Mouse (Mus musculus): ENCODE results near the gene Pik3cg. TPM values are rescaled to one million over a fixed set of nuclear protein-coding genes. Genes with fewer than 3 reads are reported as not detected.
"Not testable (repeated sequence)": the region's sequence is repeated elsewhere in the genome, so short reads cannot be mapped to it uniquely, and the experiment has no call there.

Gene Pik3cg
- 3.3 TPM in 2 replicates for polyA plus RNA-seq (2015; fragmentation: Nextera tagmentation; extraction: Ambion mirVana)

GRCm38 (mm10) chr12:32207948-32208891, at the start of gene Pik3cg:
TSS of gene Pik3cg (minus strand) at chr12:32208659.
- H3K9ac ChIP-seq = no peak within 1 kb of the TSS

DNA sequence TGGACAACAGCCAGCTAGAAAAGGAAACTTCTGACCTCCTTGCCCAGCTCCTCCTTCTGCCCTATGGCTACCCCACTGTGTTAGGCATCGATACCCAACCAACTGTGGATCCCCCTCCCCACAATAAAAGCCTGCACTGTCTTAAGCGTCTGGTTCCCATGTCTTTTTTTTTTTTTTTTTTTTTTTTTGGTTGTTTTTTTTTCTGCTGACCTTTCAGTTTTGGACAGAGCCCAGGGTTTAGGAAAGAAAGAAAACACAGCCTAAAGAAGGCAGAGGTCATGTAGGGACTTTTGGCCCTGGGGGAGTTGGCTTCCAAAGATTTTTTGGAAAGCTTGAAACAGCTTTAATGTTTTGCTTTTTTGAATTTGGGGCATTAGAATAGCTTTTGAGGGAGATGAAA, 40.0 kb upstream of the Pik3cg start:
- 56% methylated on average over 2 of the region's 2 CpGs for WGBS
- H3K9me3 ChIP-seq = no peaks in the 10 kb centered on the region
- no peak overlapping the region for H3K4me3 ChIP-seq
- H3K4me2 ChIP-seq = no peak overlapping the region
- no peaks in the 10 kb centered on the region for H3K36me3 ChIP-seq
- H3K27ac ChIP-seq = no peak overlapping the region
- H3K27me3 ChIP-seq = no peaks in the 10 kb centered on the region
- ATAC-seq (ENCODE audit: insufficient number of reproducible peaks, low FRiP score, low TSS enrichment, low read depth) = no peak
- H3K9ac ChIP-seq = no peak overlapping the region
- H3K4me1 ChIP-seq = no peaks in the 10 kb centered on the region

More at GRCm38 (mm10) chr12:32207948-32208891, at the start of gene Pik3cg:
- no peak for ATAC-seq (ENCODE audit: insufficient number of reproducible peaks, low FRiP score, low TSS enrichment, low read depth)
- H3K4me3 ChIP-seq = peak within 1 kb of the TSS; percentile 11
- no peaks in the 10 kb centered on the region for H3K36me3 ChIP-seq
- H3K9me3 ChIP-seq = no peaks in the 10 kb centered on the region
- peak within 1 kb of the TSS; percentile 47 for H3K27ac ChIP-seq
- no peak within 1 kb of the TSS for H3K4me2 ChIP-seq
- H3K27me3 ChIP-seq = no peaks in the 10 kb centered on the region
- no peaks in the 10 kb centered on the region for H3K4me1 ChIP-seq
- WGBS = 61% methylated on average over 22 of the region's 22 CpGs

GRCm38 (mm10) chr12:32245566-32246233, 37.2 kb upstream of the Pik3cg start:
- Histone ChIP-seq H3K9ac (no peak overlapping the region), H3K27ac (no peak overlapping the region), H3K36me3 (no peaks in the 10 kb centered on the region), H3K9me3 (no peaks in the 10 kb centered on the region), H3K27me3 (no peaks in the 10 kb centered on the region), H3K4me2 (no peak overlapping the region), H3K4me3 (no peak overlapping the region), H3K4me1 (no peaks in the 10 kb centered on the region)
- ATAC-seq (ENCODE audit: insufficient number of reproducible peaks, low FRiP score, low TSS enrichment, low read depth) = no peak
- WGBS = 65% methylated on average over 5 of the region's 5 CpGs

- H3K36me3 ChIP-seq = no peaks in the 10 kb centered on the region
- no peak overlapping the region for H3K4me2 ChIP-seq
- peaks cover 3% of the 10 kb centered on the region for H3K4me1 ChIP-seq
- peak; percentile 8; the same call in 1 of the 2 replicates for ATAC-seq (ENCODE audit: insufficient number of reproducible peaks, low FRiP score, low TSS enrichment, low read depth)
- no peaks in the 10 kb centered on the region for H3K9me3 ChIP-seq
- WGBS = 84% methylated on average over 1 of the region's 1 CpGs
- H3K4me3 ChIP-seq = no peak overlapping the region
- H3K27me3 ChIP-seq = no peaks in the 10 kb centered on the region
- no peak overlapping the region for H3K9ac ChIP-seq
- H3K27ac ChIP-seq = no peak overlapping the region
These were observed 35.1 kb upstream of the Pik3cg start for GRCm38 (mm10) chr12:32243586-32243985.

GRCm38 (mm10) chr12:32239134-32239533, 30.7 kb upstream of the Pik3cg start:
- WGBS = 76% methylated on average over 3 of the region's 3 CpGs
- not testable (repeated sequence) for H3K36me3 ChIP-seq; H3K4me2 ChIP-seq; ATAC-seq (ENCODE audit: insufficient number of reproducible peaks, low FRiP score, low TSS enrichment, low read depth); H3K27me3 ChIP-seq; H3K4me3 ChIP-seq; H3K9ac ChIP-seq; H3K9me3 ChIP-seq
- H3K27ac ChIP-seq = peak overlapping the region; percentile 75
- peaks cover 15% of the 10 kb centered on the region for H3K4me1 ChIP-seq

DNA sequence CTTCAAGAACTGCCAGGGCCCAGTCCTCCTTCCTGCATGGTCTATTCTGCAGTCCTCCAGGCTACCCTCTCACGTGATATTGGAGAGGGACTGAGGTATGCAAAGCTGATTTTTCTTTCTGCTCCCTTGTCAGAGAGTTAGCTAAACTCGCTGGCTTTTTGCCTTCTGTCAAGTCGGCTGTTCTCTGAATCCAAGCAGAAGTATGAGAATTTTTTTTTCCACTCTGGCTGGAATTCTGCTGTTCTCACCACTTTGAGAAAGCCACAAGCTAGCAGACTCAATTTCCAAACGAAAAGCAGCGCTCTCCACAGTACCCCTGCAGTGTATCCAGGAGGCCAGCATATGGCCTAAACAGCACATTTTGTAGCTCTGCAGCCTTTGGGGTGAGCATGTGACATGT, 30.0 kb upstream of the Pik3cg start:
- H3K36me3 ChIP-seq = no peaks in the 10 kb centered on the region
- 36% methylated on average over 5 of the region's 5 CpGs for WGBS
- H3K4me2 ChIP-seq = no peak overlapping the region
- no peaks in the 10 kb centered on the region for H3K9me3 ChIP-seq
- H3K27me3 ChIP-seq = no peaks in the 10 kb centered on the region
- H3K27ac ChIP-seq = peak overlapping the region; percentile 75
- H3K4me1 ChIP-seq = peaks cover 15% of the 10 kb centered on the region
- no peak overlapping the region for H3K9ac ChIP-seq
- ATAC-seq (ENCODE audit: insufficient number of reproducible peaks, low FRiP score, low TSS enrichment, low read depth) = no peak
- H3K4me3 ChIP-seq = no peak overlapping the region

GRCm38 (mm10) chr12:32237839-32238238, 29.4 kb upstream of the Pik3cg start:
- no peak overlapping the region for H3K4me3 ChIP-seq
- no peaks in the 10 kb centered on the region for H3K36me3 ChIP-seq
- no peak for ATAC-seq (ENCODE audit: insufficient number of reproducible peaks, low FRiP score, low TSS enrichment, low read depth)
- whole genome bisulfite sequencing = 49% methylated on average over 5 of the region's 5 CpGs
- no peak overlapping the region for H3K9ac ChIP-seq
- H3K27ac ChIP-seq = 0 out of 2 replicates have a peak overlapping the region, but pooled peaks have one; percentile 75
- H3K27me3 ChIP-seq = no peaks in the 10 kb centered on the region
- peaks cover 15% of the 10 kb centered on the region for H3K4me1 ChIP-seq
- H3K4me2 ChIP-seq = no peak overlapping the region
- H3K9me3 ChIP-seq = no peaks in the 10 kb centered on the region

DNA sequence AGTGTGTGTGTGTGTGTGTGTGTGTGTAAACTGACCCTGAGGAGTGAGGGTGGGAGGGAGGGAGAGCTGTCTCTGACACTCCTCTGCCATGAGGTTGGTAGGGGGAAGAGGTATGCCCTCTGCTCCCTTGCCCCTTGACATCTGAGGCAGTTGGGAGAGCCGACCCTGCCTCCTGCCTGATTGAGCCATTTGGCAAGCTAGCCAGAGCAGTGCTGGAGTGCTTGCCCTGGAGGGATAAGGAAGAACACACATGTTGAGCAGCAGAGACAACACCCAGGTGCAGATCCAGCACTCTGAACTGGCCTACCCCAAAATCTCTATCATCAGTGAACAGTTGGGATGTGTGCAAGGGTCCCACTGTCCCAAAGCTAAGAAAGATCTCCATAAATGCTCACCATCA, 28.7 kb upstream of the Pik3cg start:
- no peak for ATAC-seq (ENCODE audit: insufficient number of reproducible peaks, low FRiP score, low TSS enrichment, low read depth)
- Histone ChIP-seq H3K27me3 (no peaks in the 10 kb centered on the region), H3K4me2 (no peak overlapping the region), H3K27ac (no peak overlapping the region), H3K9me3 (no peaks in the 10 kb centered on the region), H3K4me1 (peaks cover 15% of the 10 kb centered on the region), H3K9ac (no peak overlapping the region), H3K4me3 (no peak overlapping the region), H3K36me3 (no peaks in the 10 kb centered on the region)
- WGBS = 15% methylated on average over 1 of the region's 1 CpGs

GRCm38 (mm10) chr12:32236450-32236849, 28.0 kb upstream of the Pik3cg start:
- ATAC-seq (ENCODE audit: insufficient number of reproducible peaks, low FRiP score, low TSS enrichment, low read depth) = no peak
- Histone ChIP-seq H3K4me3 (no peak overlapping the region), H3K27ac (no peak overlapping the region), H3K4me2 (no peak overlapping the region), H3K9me3 (no peaks in the 10 kb centered on the region), H3K9ac (no peak overlapping the region), H3K4me1 (peaks cover 15% of the 10 kb centered on the region), H3K27me3 (no peaks in the 10 kb centered on the region), H3K36me3 (no peaks in the 10 kb centered on the region)
- 83% methylated on average over 3 of the region's 3 CpGs for WGBS

DNA sequence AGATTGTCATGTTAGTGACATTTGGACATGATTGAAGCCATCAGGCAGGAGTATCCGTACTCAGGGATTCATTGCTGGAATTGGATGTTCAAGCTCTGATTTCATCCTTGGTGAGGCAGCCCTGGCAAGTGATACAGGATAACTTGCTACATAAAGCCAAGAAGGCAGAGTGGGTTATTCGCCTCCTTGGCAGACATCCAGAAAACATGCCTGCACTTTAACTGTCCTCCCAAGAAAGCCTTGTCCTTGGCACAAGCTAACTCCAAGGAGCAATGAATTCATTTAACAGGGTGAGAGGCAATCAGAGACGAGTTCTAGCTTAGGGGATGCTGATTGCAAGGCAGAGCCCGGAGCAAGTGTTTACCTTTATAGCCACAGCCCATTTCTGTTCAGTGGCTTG, 25.4 kb upstream of the Pik3cg start:
- no peak for ATAC-seq (ENCODE audit: insufficient number of reproducible peaks, low FRiP score, low TSS enrichment, low read depth)
- H3K27me3 ChIP-seq = no peaks in the 10 kb centered on the region
- 36% methylated on average over 4 of the region's 4 CpGs for WGBS
- peaks cover 14% of the 10 kb centered on the region for H3K4me1 ChIP-seq
- no peaks in the 10 kb centered on the region for H3K36me3 ChIP-seq
- H3K9me3 ChIP-seq = no peaks in the 10 kb centered on the region
- no peak overlapping the region for H3K4me2 ChIP-seq
- H3K27ac ChIP-seq = no peak overlapping the region
- no peak overlapping the region for H3K9ac ChIP-seq
- H3K4me3 ChIP-seq = no peak overlapping the region

DNA sequence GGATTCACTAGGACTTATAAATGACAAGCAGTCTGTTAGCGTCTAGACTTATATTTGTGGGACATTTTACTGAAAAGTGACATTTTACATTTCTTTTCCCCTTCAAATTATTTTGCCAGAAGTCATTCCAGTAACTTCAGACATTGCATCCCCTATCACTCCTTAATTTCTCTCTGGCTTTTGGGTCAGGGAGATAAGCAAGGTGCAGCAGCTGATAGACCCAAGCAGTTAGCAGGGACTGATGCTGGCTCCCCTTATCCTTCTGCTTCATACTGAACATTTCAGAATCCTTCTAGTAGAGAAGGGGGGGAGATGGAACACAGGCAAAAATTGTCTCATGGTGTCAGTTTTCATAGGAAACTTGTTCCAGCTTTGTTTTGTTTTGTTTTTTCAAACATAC, 22.9 kb upstream of the Pik3cg start:
- H3K36me3 ChIP-seq = no peaks in the 10 kb centered on the region
- H3K4me3 ChIP-seq = no peak overlapping the region
- ATAC-seq (ENCODE audit: insufficient number of reproducible peaks, low FRiP score, low TSS enrichment, low read depth) = no peak
- no peaks in the 10 kb centered on the region for H3K4me1 ChIP-seq
- H3K27me3 ChIP-seq = no peaks in the 10 kb centered on the region
- H3K27ac ChIP-seq = no peak overlapping the region
- no peak overlapping the region for H3K9ac ChIP-seq
- H3K9me3 ChIP-seq = no peaks in the 10 kb centered on the region
- no peak overlapping the region for H3K4me2 ChIP-seq
- WGBS = 88% methylated on average over 1 of the region's 1 CpGs

DNA sequence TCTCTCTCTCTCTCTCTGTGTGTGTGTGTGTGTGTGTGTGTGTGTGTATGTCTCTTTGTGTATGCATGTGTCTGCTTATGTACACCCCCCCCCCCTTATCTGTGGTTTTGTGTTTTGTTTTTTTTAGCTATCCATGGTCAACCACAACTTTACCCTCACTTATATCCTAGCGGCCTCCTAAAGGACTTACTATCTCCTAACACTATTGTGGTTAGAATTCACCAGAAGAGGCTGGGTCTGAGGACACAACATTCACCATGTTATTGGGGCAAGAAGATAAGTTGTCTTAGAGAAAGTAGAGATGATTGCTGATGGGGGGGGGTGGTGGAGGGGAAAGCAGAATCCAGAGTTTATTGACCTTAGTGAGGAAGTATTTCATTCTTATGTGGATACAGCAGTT, 15.2 kb upstream of the Pik3cg start:
- H3K27ac ChIP-seq = no peak overlapping the region
- no peak overlapping the region for H3K9ac ChIP-seq
- H3K36me3 ChIP-seq = no peaks in the 10 kb centered on the region
- no peaks in the 10 kb centered on the region for H3K27me3 ChIP-seq
- no peak overlapping the region for H3K4me2 ChIP-seq
- H3K9me3 ChIP-seq = no peaks in the 10 kb centered on the region
- no peak for ATAC-seq (ENCODE audit: insufficient number of reproducible peaks, low FRiP score, low TSS enrichment, low read depth)
- no peak overlapping the region for H3K4me3 ChIP-seq
- no peaks in the 10 kb centered on the region for H3K4me1 ChIP-seq
- WGBS = 96% methylated on average over 1 of the region's 1 CpGs
